Mouse (Mus musculus) adrenal gland, postnatal 36 days (tissue): Measurements from ENCODE around the gene Mroh3. TPM values are rescaled to one million over a fixed set of nuclear protein-coding genes. Genes with fewer than 3 reads are reported as not detected.
A peak's percentile ranks its signal among the peaks of the same experiment; 100 is the strongest.

Experiments
- DNase-seq, 2 experiments: peaks; one replicate each; pipeline ENCODE4 v3.0.0; 2021; ENCODE audit warnings: mixed read lengths in 1 of 2
- long read RNA-seq, 2 experiments: library from polyadenylated mRNA; stranded (forward); transcript quantifications; one replicate each; pipeline ENCODE4 v2.0.0; 2021; ENCODE audit warnings: borderline sequencing depth in 2 of 2
- total RNA-seq, 2 experiments: library from RNA; stranded (reverse); gene quantifications; 2 replicates each; pipeline ENCODE4 v1.2.3; 2021

Gene Mroh3
- total RNA-seq, result not detected
- long read RNA-seq, experiment 1, result 0 reads
- long read RNA-seq, experiment 2, result 0 reads

DNA sequence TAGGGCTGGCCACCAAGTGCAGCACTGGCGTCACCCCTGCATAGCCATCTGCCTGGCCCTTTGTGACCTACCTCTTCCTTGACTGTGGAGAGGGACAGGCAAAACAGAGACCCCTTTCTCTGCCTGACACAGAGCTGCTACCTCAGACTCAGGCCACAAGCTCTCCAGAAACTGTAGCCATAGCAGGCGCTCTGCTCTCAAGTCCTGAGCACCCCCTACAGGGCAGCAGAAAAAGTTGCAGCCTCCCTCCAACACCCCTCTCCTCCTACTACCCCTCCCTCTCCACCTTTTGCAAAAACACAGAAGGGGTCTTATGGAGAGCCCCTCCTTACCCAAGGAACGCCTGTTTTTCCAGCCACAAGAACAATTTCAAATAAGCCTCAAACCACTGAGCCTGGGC, at the start of gene Mroh3:
TSS of gene Mroh3 (minus strand) at position 26 of the 400 bp plus-strand sequence.
- peak in 1 of 2 experiments; percentile 39 for DNase-seq

DNA sequence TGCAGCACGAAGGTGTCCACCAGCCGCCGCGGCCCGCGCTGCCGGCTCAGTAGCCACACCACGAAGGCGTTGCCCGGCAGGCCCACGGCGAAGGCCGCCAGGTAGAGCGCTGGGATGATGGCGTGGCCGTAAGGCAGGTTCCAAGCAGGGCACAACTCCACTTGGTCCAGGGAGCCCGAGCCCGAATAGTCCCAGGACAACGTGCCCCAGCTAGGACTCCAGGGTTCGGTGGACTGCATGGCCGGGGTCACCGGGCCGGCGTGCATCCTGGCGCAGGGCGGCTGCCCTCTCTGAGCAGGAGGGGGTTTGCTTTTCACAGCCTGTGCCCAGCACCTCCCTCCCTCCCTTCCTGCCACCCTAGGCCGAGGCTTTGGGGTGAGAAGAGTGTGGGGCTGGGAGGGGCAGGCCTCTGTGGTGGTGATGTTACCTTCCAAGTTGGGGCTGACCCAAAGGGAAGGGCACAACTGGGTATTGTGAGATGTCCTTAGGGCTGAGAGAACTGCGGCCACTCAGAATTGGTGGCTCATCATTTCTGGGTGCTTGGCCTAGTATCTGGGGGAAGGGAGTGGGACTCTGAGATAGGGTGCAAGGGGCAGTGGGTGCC, 48.1 kb upstream of the Mroh3 start, which contains the start of gene Gpr25:
TSS of gene Gpr25 (minus strand) at position 239 of the 604 bp plus-strand sequence.
- DNase-seq, result no peak

DNA sequence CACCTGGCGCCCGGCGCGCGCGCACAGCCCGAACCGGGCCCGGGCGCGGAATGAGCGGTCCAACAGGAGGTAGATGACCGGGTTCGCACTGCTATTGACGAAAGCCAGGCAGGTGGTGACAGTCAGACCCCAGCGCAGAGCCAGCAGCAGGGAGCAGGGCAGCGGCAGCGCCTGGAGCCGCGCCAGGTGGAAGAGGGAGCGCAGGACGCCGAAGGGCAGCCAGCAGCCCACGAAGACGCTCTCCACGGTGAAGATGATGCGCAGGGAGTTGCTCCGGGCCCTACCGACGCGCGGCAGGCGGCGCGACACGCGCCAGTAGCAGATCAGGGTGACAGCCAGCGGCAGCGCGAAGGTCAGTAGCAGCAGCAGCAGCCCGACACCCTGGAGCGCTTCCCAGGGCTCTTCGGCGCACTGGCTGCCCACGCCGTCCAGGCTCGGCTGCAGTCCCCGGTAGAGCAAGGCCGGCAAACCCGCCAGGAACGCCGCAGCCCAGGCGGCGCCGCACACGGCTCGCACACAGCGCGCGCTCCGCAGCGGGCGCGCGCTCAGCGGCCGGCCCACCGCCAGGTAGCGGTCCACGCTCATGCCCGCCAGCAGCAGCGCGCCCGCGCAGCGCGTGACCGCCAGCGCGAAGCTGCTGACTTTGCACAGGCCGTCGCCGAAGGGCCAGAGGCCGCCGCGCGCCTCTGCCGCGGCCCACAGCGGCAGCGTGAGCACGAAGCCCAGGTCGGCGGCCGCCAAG, 47.4 kb upstream of the Mroh3 start:
- DNase-seq, result peak; percentile 66 to 69

GRCm38 (mm10) chr1:136259543-136259892, 46.9 kb upstream of the Mroh3 start:
- DNase-seq, result no peak

DNA sequence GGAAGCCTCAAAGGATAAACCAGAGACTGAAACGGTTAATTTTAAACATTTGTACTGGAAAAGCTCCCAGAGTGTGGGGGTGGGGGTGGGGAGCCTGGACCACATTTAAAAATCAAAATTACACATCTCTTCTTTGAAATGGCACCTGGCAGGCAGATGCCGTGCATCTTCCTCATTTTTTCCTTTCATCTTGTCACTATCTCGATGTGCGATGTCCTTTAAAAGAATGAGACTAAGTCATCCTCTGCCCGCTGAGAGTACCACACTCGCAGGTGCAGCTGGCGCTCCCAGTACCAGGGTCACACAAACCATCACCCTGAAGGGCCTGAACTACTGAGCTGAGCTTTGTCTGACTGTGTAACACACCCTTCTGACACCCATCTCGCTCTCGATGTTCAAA, 45.9 kb upstream of the Mroh3 start:
- DNase-seq, result no peak

DNA sequence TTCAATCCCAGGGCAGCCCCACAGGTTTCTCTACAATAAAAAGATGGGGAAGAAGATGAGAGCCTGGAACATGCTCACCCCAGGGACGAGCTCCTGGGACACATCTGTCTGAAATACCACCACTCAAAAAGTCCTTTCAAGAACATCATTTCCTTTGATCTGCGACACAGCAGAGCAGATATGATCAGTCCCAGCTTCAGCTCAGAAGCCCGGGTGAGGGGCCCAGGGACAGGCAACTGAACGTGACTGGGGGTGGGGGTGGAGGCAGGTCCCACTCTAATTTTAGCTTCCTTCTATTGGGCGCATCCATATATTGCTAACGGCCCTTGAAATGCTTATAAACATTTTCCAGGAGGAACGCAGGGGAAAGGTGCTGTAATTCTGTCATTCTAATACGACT, 43.0 kb upstream of the Mroh3 start:
- DNase-seq, result no peak

GRCm38 (mm10) chr1:136255174-136255573, 42.5 kb upstream of the Mroh3 start:
- DNase-seq, result no peak

- DNase-seq, result no peak
These were observed 42.0 kb upstream of the Mroh3 start for GRCm38 (mm10) chr1:136254503-136255065.

GRCm38 (mm10) chr1:136253472-136253871, 40.8 kb upstream of the Mroh3 start:
- no peak for DNase-seq

- no peak for DNase-seq
These were observed 37.0 kb upstream of the Mroh3 start for GRCm38 (mm10) chr1:136249662-136250061.

GRCm38 (mm10) chr1:136247393-136247792, 34.8 kb upstream of the Mroh3 start:
- DNase-seq, result no peak

- DNase-seq, result no peak
These were observed 31.8 kb upstream of the Mroh3 start for GRCm38 (mm10) chr1:136244469-136244868.

- no peak for DNase-seq
These were observed 29.2 kb upstream of the Mroh3 start for GRCm38 (mm10) chr1:136241801-136242200.

- DNase-seq, result no peak
These were observed 25.9 kb upstream of the Mroh3 start for GRCm38 (mm10) chr1:136238495-136238894.

GRCm38 (mm10) chr1:136234595-136235092, 22.0 kb upstream of the Mroh3 start:
- no peak for DNase-seq

DNA sequence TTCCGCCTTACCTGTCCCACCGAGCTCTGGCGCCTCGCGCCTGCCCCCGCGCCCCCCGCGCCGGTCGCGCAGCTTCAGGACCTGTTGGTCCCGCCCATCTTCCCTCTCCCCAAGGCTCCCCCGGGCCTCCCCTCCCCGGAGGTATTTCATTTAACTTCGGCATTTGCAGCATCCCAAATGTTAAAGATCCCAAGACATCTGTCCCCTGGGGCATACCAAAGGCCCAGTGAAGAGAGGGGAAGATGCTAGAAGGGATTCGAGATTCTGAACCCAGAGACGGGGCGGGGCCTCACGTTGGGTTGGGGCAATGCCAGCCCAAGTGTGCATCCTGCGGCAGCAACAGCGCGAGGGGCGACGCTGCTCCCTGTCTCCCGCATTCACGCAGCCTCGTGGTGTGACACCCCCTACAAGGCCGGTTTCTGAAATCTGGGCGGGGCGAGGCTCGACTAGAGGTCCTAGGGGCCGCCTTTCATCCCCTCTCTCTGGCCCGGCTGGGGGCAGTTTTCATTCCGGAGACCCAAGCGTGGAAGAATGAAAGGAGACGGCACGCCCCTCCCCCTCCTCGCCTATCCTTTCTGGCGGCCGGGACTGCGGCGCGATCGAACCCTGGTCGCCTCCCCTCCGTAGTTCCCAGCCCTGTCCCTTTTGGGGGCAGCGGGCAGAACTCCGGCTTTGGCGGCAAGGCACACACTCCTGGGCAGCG, 21.4 kb upstream of the Mroh3 start, which contains the start of gene Inava:
TSS of gene Inava (minus strand) at position 373 of the 703 bp plus-strand sequence.
- peak; percentile 17 to 42 for DNase-seq

GRCm38 (mm10) chr1:136232986-136233790, 20.6 kb upstream of the Mroh3 start:
- no peak for DNase-seq

- no peak for DNase-seq
These were observed 19.8 kb upstream of the Mroh3 start for GRCm38 (mm10) chr1:136232285-136232926.

DNA sequence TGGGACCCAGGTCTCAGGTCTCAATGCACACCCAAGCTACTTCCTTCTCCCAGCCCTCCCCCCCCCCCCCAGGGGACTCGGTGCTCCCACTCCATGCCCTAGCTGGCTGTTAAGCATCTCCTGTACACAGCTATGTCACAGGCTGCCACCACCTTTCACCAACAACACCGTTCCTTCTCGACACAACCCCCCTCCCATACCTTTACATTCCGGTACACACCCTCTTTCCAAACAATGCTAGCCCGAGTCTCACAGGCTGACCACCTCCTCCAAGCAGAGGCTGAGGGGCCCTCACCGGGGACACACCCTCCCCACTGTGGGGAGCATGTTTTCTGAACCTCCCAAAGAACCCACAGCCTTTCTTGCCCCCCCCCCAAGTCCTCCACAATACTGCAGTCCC, 19.0 kb upstream of the Mroh3 start:
- DNase-seq, result no peak

GRCm38 (mm10) chr1:136230201-136230600, 17.6 kb upstream of the Mroh3 start:
- DNase-seq, result no peak

- DNase-seq, result peak in 1 of 2 experiments; percentile 11
These were observed 16.4 kb upstream of the Mroh3 start for GRCm38 (mm10) chr1:136229040-136229373.
